Comparison of ENCODE assay signal across 8 mouse cellular contexts in genomic region chr1:153307509-153308178, GRCm38 (mm10). TPM values are rescaled to one million over a fixed set of nuclear protein-coding genes. Genes with fewer than 3 reads are reported as not detected.
A peak's percentile ranks its signal among the peaks of the same experiment; 100 is the strongest.
DNase-seq lines count a peak whose midpoint lies in the region; ATAC-seq and TF ChIP-seq lines count a peak whose summit lies in the region.

No protein-coding gene starts in this region.

- WGBS in embryonic facial prominence, embryonic 15.5 days = 52% methylated on average over 12 of the region's 12 CpGs
- WGBS in liver, embryonic 13.5 days (ENCODE audit: insufficient replicate concordance) = 53% methylated on average over 12 of the region's 12 CpGs
- 81% methylated on average over 12 of the region's 12 CpGs for WGBS in cerebellum, adult 2 months

- no peak for ATAC-seq in embryonic facial prominence, embryonic 15.5 days (ENCODE audit: insufficient number of reproducible peaks, low FRiP score, low TSS enrichment, low read depth)
- ATAC-seq in liver, embryonic 13.5 days (ENCODE audit: low read depth) = peak; percentile 58; the same call in 1 of the 2 replicates
- no peak for ATAC-seq in megakaryocyte, adult 5-6 weeks (ENCODE audit: poor library complexity, severe bottlenecking)

- no peaks in the 10 kb centered on the region for H3K9me3 ChIP-seq in embryonic facial prominence, embryonic 15.5 days (replicated peaks)
- no peaks in the 10 kb centered on the region for H3K9me3 ChIP-seq in liver, embryonic 13.5 days (replicated peaks)

- H3K9ac ChIP-seq in embryonic facial prominence, embryonic 15.5 days = no peak overlapping the region
- H3K9ac ChIP-seq in liver, embryonic 13.5 days = 0 out of 2 replicates have a peak overlapping the region, but pooled peaks have one; percentile 0

- peak overlapping the region; percentile 82 for H3K27ac ChIP-seq in embryonic facial prominence, embryonic 15.5 days (replicated peaks)
- peak overlapping the region; percentile 2; the same call in 1 of the 2 replicates for H3K27ac ChIP-seq in liver, embryonic 13.5 days
- H3K27ac ChIP-seq in cerebellum, adult 2 months (ENCODE audit: insufficient read depth, low read length) = no peak overlapping the region

- TF ChIP-seq CTCF in cerebellum, adult 2 months (IDR thresholded peaks at IDR 0.05; ENCODE audit: borderline replicate concordance, insufficient read depth, low read depth, low read length) = no peak

- H3K4me1 ChIP-seq in embryonic facial prominence, embryonic 15.5 days = peaks cover 27% of the 10 kb centered on the region
- H3K4me1 ChIP-seq in liver, embryonic 13.5 days (replicated peaks) = peaks cover 63% of the 10 kb centered on the region
- peaks cover 17% of the 10 kb centered on the region for H3K4me1 ChIP-seq in cerebellum, adult 2 months (ENCODE audit: control insufficient read depth, insufficient read depth, low read length)

- no peak overlapping the region for H3K4me3 ChIP-seq in embryonic facial prominence, embryonic 15.5 days (replicated peaks)
- no peak overlapping the region for H3K4me3 ChIP-seq in liver, embryonic 13.5 days (replicated peaks)
- H3K4me3 ChIP-seq in cerebellum, adult 2 months (replicated peaks; ENCODE audit: insufficient read depth, low read depth, low read length) = no peak overlapping the region

- DNase-seq in embryo, embryonic 10.5 days (ENCODE audit: low spot score) = peak; percentile 24
- no peak for DNase-seq in embryo, embryonic 9.5 days (ENCODE audit: extremely low spot score)
- DNase-seq in kidney, postnatal 10 days = peak; percentile 43
- DNase-seq in kidney, postnatal 36 days = no peak
- peak; percentile 26 for DNase-seq in liver, embryonic 13.5 days
- no peak for DNase-seq in cerebellum, adult 2 months

- no peaks in the 10 kb centered on the region for H3K27me3 ChIP-seq in embryonic facial prominence, embryonic 15.5 days
- no peaks in the 10 kb centered on the region for H3K27me3 ChIP-seq in liver, embryonic 13.5 days
- no peaks in the 10 kb centered on the region for H3K27me3 ChIP-seq in cerebellum, adult 2 months (ENCODE audit: control insufficient read depth, insufficient read depth, low read length)

- peak overlapping the region; percentile 31; the same call in 1 of the 2 replicates for H3K4me2 ChIP-seq in embryonic facial prominence, embryonic 15.5 days (replicated peaks)
- peak overlapping the region; percentile 2; the same call in 1 of the 2 replicates for H3K4me2 ChIP-seq in liver, embryonic 13.5 days

- TF ChIP-seq POLR2A in cerebellum, adult 2 months (IDR thresholded peaks at IDR 0.05; ENCODE audit: borderline replicate concordance, insufficient read depth, low read length) = no peak

- H3K36me3 ChIP-seq in embryonic facial prominence, embryonic 15.5 days = no peaks in the 10 kb centered on the region
- H3K36me3 ChIP-seq in liver, embryonic 13.5 days = no peaks in the 10 kb centered on the region

RNA-seq across cellular contexts. Expression of gene Lamc1, which starts 24.9 kb away (rescaled TPM):
- polyA plus RNA-seq in embryonic facial prominence, embryonic 15.5 days (2015; fragmentation: Nextera tagmentation; extraction: Ambion mirVana) = 48.4 and 54.2 TPM in 2 replicates
- 7.1 and 7.2 TPM in 2 replicates for polyA plus RNA-seq in liver, embryonic 13.5 days (2015; fragmentation: Nextera tagmentation; extraction: Ambion mirVana)
- polyA plus RNA-seq in cerebellum, adult 2 months (2012; rRNA removed) = 21.3 and 22.2 TPM in 2 replicates
- 1.1 and 2.3 TPM in 2 replicates for total RNA-seq in megakaryocyte, adult 5-6 weeks (2015)
- 0.73 and 0.92 TPM in 2 replicates for total RNA-seq in megakaryocyte, adult 5-6 weeks (2017)

Comparison
In these comparisons a context has a peak if more than half of its experiments do, and no peak if none do; other contexts are left out.
1. DNase-seq: peak in embryo, embryonic 10.5 days (single experiment), kidney, postnatal 10 days (single experiment) and liver, embryonic 13.5 days (single experiment); none in embryo, embryonic 9.5 days (single experiment), kidney, postnatal 36 days (0 of 2) and cerebellum, adult 2 months (0 of 2).